In the genomic region with DNA sequence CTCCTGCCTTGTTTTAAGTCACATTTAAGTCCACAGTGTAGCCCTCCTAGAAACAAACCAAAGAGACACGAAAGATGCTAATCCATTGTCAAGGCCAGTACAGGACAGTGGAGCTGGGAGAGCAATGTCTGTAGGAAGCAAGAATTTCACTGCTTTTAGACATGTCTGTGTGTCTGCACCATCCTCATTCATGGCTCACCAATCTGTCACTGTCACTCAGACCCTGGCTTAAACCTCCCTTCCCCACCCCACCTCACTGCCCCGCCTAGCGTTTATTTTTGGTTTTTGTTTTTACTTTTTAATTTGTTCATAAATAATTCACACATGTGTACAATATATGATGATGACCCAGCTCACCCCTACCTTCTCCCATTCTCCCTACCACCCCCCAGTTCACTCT, we compare ENCODE assay signal across 28 mouse cellular contexts. TPM values are rescaled to one million over a fixed set of nuclear protein-coding genes. Genes with fewer than 3 reads are reported as not detected.
DNase-seq lines count a peak whose midpoint lies in the region; ATAC-seq lines count a peak whose summit lies in the region.
"Had no signal": no experiment of that assay in that cellular context is flagged by ENCODE, and none has a peak within 500 bp of the region (broad histone marks: within the 10 kb centered on the region; RNA-seq: fewer than 3 reads in every experiment).

No protein-coding gene starts in this region.

- no peak overlapping the region for H3K27ac ChIP-seq in embryonic facial prominence, embryonic 14.5 days (replicated peaks; ENCODE audit: low read depth, low read length)
- no peak overlapping the region for H3K27ac ChIP-seq in embryonic facial prominence, embryonic 10.5 days (replicated peaks)
- no peak overlapping the region for H3K27ac ChIP-seq in limb, embryonic 13.5 days
- no peak overlapping the region for H3K27ac ChIP-seq in limb, embryonic 10.5 days
- 0 out of 2 replicates have a peak overlapping the region, but pooled peaks have one; percentile 38 for H3K27ac ChIP-seq in limb, embryonic 15.5 days
- H3K27ac ChIP-seq: embryonic facial prominence, embryonic 12.5 days; embryonic facial prominence, embryonic 15.5 days; forebrain, embryonic 10.5 days; forebrain, embryonic 12.5 days had no signal

- H3K4me1 ChIP-seq in embryonic facial prominence, embryonic 14.5 days (ENCODE audit: control insufficient read depth, insufficient read depth, low read length), result no peaks in the 10 kb centered on the region
- H3K4me1 ChIP-seq in embryonic facial prominence, embryonic 10.5 days, result no peaks in the 10 kb centered on the region
- H3K4me1 ChIP-seq in limb, embryonic 13.5 days, result no peaks in the 10 kb centered on the region
- H3K4me1 ChIP-seq in limb, embryonic 10.5 days, result no peaks in the 10 kb centered on the region
- no peaks in the 10 kb centered on the region for H3K4me1 ChIP-seq in limb, embryonic 15.5 days
- H3K4me1 ChIP-seq: embryonic facial prominence, embryonic 12.5 days; embryonic facial prominence, embryonic 15.5 days; forebrain, embryonic 10.5 days; forebrain, embryonic 12.5 days had no signal

- no peaks in the 10 kb centered on the region for H3K9me3 ChIP-seq in embryonic facial prominence, embryonic 14.5 days (ENCODE audit: control insufficient read depth, low read length)
- no peaks in the 10 kb centered on the region for H3K9me3 ChIP-seq in embryonic facial prominence, embryonic 10.5 days
- no peaks in the 10 kb centered on the region for H3K9me3 ChIP-seq in limb, embryonic 13.5 days
- H3K9me3 ChIP-seq in limb, embryonic 10.5 days (replicated peaks), result no peaks in the 10 kb centered on the region
- H3K9me3 ChIP-seq in limb, embryonic 15.5 days, result no peaks in the 10 kb centered on the region
- H3K9me3 ChIP-seq: embryonic facial prominence, embryonic 12.5 days; embryonic facial prominence, embryonic 15.5 days; forebrain, embryonic 10.5 days; forebrain, embryonic 12.5 days; G1E had no signal

- no peaks in the 10 kb centered on the region for H3K27me3 ChIP-seq in embryonic facial prominence, embryonic 14.5 days (replicated peaks; ENCODE audit: control insufficient read depth, insufficient read depth, low read length)
- no peaks in the 10 kb centered on the region for H3K27me3 ChIP-seq in embryonic facial prominence, embryonic 10.5 days (replicated peaks; ENCODE audit: low read depth, poor library complexity, severe bottlenecking)
- no peaks in the 10 kb centered on the region for H3K27me3 ChIP-seq in limb, embryonic 13.5 days
- no peaks in the 10 kb centered on the region for H3K27me3 ChIP-seq in limb, embryonic 10.5 days (ENCODE audit: low read depth, poor library complexity, severe bottlenecking)
- no peaks in the 10 kb centered on the region for H3K27me3 ChIP-seq in limb, embryonic 15.5 days
- H3K27me3 ChIP-seq: CH12.LX; embryonic facial prominence, embryonic 12.5 days; embryonic facial prominence, embryonic 15.5 days; forebrain, embryonic 12.5 days; Patski had no signal

- H3K9ac ChIP-seq in embryonic facial prominence, embryonic 14.5 days (ENCODE audit: low read depth, low read length), result no peak overlapping the region
- H3K9ac ChIP-seq in limb, embryonic 13.5 days, result no peak overlapping the region
- H3K9ac ChIP-seq in limb, embryonic 15.5 days, result no peak overlapping the region
- H3K9ac ChIP-seq: embryonic facial prominence, embryonic 12.5 days; embryonic facial prominence, embryonic 15.5 days; forebrain, embryonic 12.5 days had no signal

- ATAC-seq in embryonic facial prominence, embryonic 14.5 days (ENCODE audit: low read depth), result peak; percentile 56; the same call in 1 of the 2 replicates
- ATAC-seq in limb, embryonic 13.5 days (ENCODE audit: low FRiP score, low read depth), result 0 out of 2 replicates have a peak, but pooled peaks have one; percentile 52
- ATAC-seq in limb, embryonic 15.5 days (ENCODE audit: insufficient number of reproducible peaks, low FRiP score, low TSS enrichment, low read depth), result no peak
- ATAC-seq: activated CD4-positive, CD25-positive, alpha-beta regulatory T cell, adult 4 months; CD4-positive, CD25-positive, alpha-beta regulatory T cell, adult 4 months; forebrain, embryonic 14.5 days; forebrain, embryonic 16.5 days; Patski had no signal

- DNase-seq in embryonic facial prominence, embryonic 14.5 days (ENCODE audit: low spot score), result no peak
- DNase-seq in embryonic facial prominence, embryonic 10.5 days (ENCODE audit: low spot score), result no peak
- no peak for DNase-seq in limb, embryonic 10.5 days (ENCODE audit: low spot score)
- no peak for DNase-seq in lung, postnatal 25 days (ENCODE audit: low spot score)
- DNase-seq in embryo, embryonic 10 days (ENCODE audit: low spot score), result no peak
- DNase-seq: adrenal gland, adult 8-10 months; adrenal gland, postnatal 25 days; B cell, adult 2 months; cerebellum, adult 11-12 months; cerebellum, adult 2 months; cerebellum, adult 9-10 months; cerebellum, postnatal 10 days; cerebellum, postnatal 25 days; embryo, embryonic 11 days had no signal

- 96% methylated on average over 3 of the region's 3 CpGs for WGBS in embryonic facial prominence, embryonic 14.5 days
- WGBS in embryonic facial prominence, embryonic 10.5 days, result 88% methylated on average over 3 of the region's 3 CpGs
- 78% methylated on average over 3 of the region's 3 CpGs for WGBS in limb, embryonic 13.5 days
- WGBS in limb, embryonic 10.5 days, result 92% methylated on average over 3 of the region's 3 CpGs
- 89% methylated on average over 3 of the region's 3 CpGs for WGBS in limb, embryonic 15.5 days

- no peak overlapping the region for H3K4me3 ChIP-seq in embryonic facial prominence, embryonic 14.5 days (ENCODE audit: low read depth, low read length)
- H3K4me3 ChIP-seq in embryonic facial prominence, embryonic 10.5 days, result no peak overlapping the region
- H3K4me3 ChIP-seq in limb, embryonic 13.5 days, result no peak overlapping the region
- no peak overlapping the region for H3K4me3 ChIP-seq in limb, embryonic 10.5 days
- H3K4me3 ChIP-seq in limb, embryonic 15.5 days, result no peak overlapping the region
- H3K4me3 ChIP-seq: embryonic facial prominence, embryonic 12.5 days; embryonic facial prominence, embryonic 15.5 days; erythroblast, embryonic 14.5 days; forebrain, embryonic 10.5 days; forebrain, embryonic 12.5 days had no signal

- H3K4me2 ChIP-seq in embryonic facial prominence, embryonic 14.5 days (ENCODE audit: low read depth, low read length), result no peak overlapping the region
- H3K4me2 ChIP-seq in limb, embryonic 13.5 days (replicated peaks), result no peak overlapping the region
- no peak overlapping the region for H3K4me2 ChIP-seq in limb, embryonic 15.5 days
- H3K4me2 ChIP-seq: embryonic facial prominence, embryonic 12.5 days; embryonic facial prominence, embryonic 15.5 days; forebrain, embryonic 12.5 days had no signal

- H3K36me3 ChIP-seq in embryonic facial prominence, embryonic 14.5 days (ENCODE audit: control insufficient read depth, insufficient read depth, low read length), result peaks cover 92% of the 10 kb centered on the region
- peaks cover 95% of the 10 kb centered on the region for H3K36me3 ChIP-seq in embryonic facial prominence, embryonic 10.5 days (replicated peaks)
- H3K36me3 ChIP-seq in limb, embryonic 13.5 days, result peaks cover 91% of the 10 kb centered on the region
- H3K36me3 ChIP-seq in limb, embryonic 10.5 days, result peaks cover 93% of the 10 kb centered on the region
- peaks cover 91% of the 10 kb centered on the region for H3K36me3 ChIP-seq in limb, embryonic 15.5 days

RNA-seq across cellular contexts. Expression of gene Exosc10, which starts 25.7 kb away (rescaled TPM):
- polyA plus RNA-seq in embryonic facial prominence, embryonic 14.5 days (2014; fragmentation: Nextera tagmentation; extraction: Ambion mirVana), result 80.9 and 90.7 TPM in 2 replicates
- polyA plus RNA-seq in embryonic facial prominence, embryonic 10.5 days (2016; fragmentation: Nextera tagmentation; extraction: Ambion mirVana), result 98.8 and 108 TPM in 2 replicates
- polyA plus RNA-seq in limb, embryonic 13.5 days (2015; fragmentation: Nextera tagmentation; extraction: Ambion mirVana), result 103 TPM in 2 replicates
- 108 and 115 TPM in 2 replicates for polyA plus RNA-seq in limb, embryonic 10.5 days (2016; fragmentation: Nextera tagmentation; extraction: Ambion mirVana)
- 82.1 and 83.3 TPM in 2 replicates for polyA plus RNA-seq in limb, embryonic 15.5 days (2015; fragmentation: Nextera tagmentation; extraction: Ambion mirVana)

RNA-seq across cellular contexts. Expression of gene Angptl7, which starts 32.3 kb away (rescaled TPM):
- polyA plus RNA-seq in embryonic facial prominence, embryonic 14.5 days (2014; fragmentation: Nextera tagmentation; extraction: Ambion mirVana), result 3.8 and 4.8 TPM in 2 replicates
- polyA plus RNA-seq in embryonic facial prominence, embryonic 10.5 days (2016; fragmentation: Nextera tagmentation; extraction: Ambion mirVana), result 0.23 and 0.37 TPM in 2 replicates
- 1.3 and 2.0 TPM in 2 replicates for polyA plus RNA-seq in limb, embryonic 13.5 days (2015; fragmentation: Nextera tagmentation; extraction: Ambion mirVana)
- 0.23 and 0.56 TPM in 2 replicates for polyA plus RNA-seq in limb, embryonic 10.5 days (2016; fragmentation: Nextera tagmentation; extraction: Ambion mirVana)
- 1.8 and 4.1 TPM in 2 replicates for polyA plus RNA-seq in limb, embryonic 15.5 days (2015; fragmentation: Nextera tagmentation; extraction: Ambion mirVana)
- polyA plus RNA-seq: erythroblast, embryonic 14.5 days; G1E had no signal

RNA-seq across cellular contexts. Expression of gene Srm, which starts 58.8 kb away (rescaled TPM):
- polyA plus RNA-seq in embryonic facial prominence, embryonic 14.5 days (2014; fragmentation: Nextera tagmentation; extraction: Ambion mirVana), result 273 and 291 TPM in 2 replicates
- 248 and 267 TPM in 2 replicates for polyA plus RNA-seq in embryonic facial prominence, embryonic 10.5 days (2016; fragmentation: Nextera tagmentation; extraction: Ambion mirVana)
- 216 and 223 TPM in 2 replicates for polyA plus RNA-seq in limb, embryonic 13.5 days (2015; fragmentation: Nextera tagmentation; extraction: Ambion mirVana)
- polyA plus RNA-seq in limb, embryonic 10.5 days (2016; fragmentation: Nextera tagmentation; extraction: Ambion mirVana), result 249 and 363 TPM in 2 replicates
- polyA plus RNA-seq in limb, embryonic 15.5 days (2015; fragmentation: Nextera tagmentation; extraction: Ambion mirVana), result 247 and 256 TPM in 2 replicates
